Mouse (Mus musculus) E14TG2a.4 (cell line): Measurements from ENCODE around the gene Slc4a4.

Source experiments
- CTCF ChIP-seq: conservative IDR thresholded peaks from 2 replicates; pipeline ENCODE4 v1.5.1; 2014; ENCODE audit warnings: low read length
- NANOG ChIP-seq: IDR thresholded peaks from 2 replicates; pipeline ENCODE4 v1.6.1; 2014; ENCODE audit warnings: borderline replicate concordance, low read length, mixed read lengths
- POU5F1 ChIP-seq: IDR thresholded peaks from 2 replicates; pipeline ENCODE4 v1.6.1; 2014; ENCODE audit warnings: low read length, borderline replicate concordance

DNA sequence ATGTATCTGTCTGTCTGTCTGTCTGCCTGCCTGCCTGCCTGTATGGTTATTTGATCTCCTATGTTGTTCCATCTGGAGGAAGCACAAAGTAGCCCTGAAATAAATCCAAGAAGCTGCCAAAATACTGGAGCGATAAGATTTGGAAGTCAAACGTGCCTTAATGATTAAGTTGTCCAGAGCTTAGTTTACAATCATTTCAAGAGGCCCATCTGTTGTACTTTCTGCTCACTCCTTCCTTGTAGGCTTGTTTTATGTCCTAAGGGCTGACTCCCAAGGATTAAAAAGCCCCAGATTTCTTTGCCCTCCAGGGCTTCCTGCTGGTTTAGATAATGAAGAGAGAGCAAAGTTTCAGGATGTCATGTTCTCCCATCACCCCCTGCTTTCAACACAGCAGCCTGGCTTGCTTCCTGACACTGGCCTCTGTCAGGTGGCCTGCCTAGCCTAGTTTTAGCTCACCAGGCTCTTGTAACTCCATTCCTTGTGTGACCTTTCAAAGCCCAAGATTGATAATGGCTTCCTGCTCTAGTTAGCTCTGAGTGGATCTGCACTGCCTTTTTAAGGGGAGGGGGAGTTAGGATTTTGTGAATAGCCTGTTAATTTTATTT, 262.9 kb downstream of the Slc4a4 start:
- no peak for TF ChIP-seq CTCF
- TF ChIP-seq POU5F1 = no peak
- no peak for TF ChIP-seq NANOG
